Mouse (Mus musculus) lung, embryonic 15.5 days (tissue): ENCODE measurements at regions not wholly inside any gene's neighbourhood (a gene's known extent, or its start where the extent isn't known, plus 50 kb on each side); places are given as distances from the start of the nearest gene placed in this dataset.

Experiments
- ATAC-seq: fragments of 200-750 bp; cut with Nextera tagmentation; 2 replicates; pipeline ENCODE4 v1.8.0; 2017; ENCODE audit warnings: moderate number of reproducible peaks, borderline replicate concordance; ENCODE audit not compliant: low FRiP score, low TSS enrichment; ENCODE audit errors: extremely low read depth
- H3K27ac ChIP-seq: fragments of 300-500 bp; sonication (generic); 2 replicates; pipeline ENCODE4 v1.5.1; 2015; ENCODE audit warnings: moderate library complexity, mild to moderate bottlenecking, inconsistent platforms
- H3K27me3 ChIP-seq: fragments of 300-500 bp; sonication (generic); 2 replicates; pipeline ENCODE4 v1.6.1; 2015; ENCODE audit warnings: inconsistent platforms
- H3K36me3 ChIP-seq: fragments of 300-500 bp; sonication (generic); 2 replicates; pipeline ENCODE4 v1.6.1; 2015; ENCODE audit warnings: inconsistent platforms
- H3K4me1 ChIP-seq: fragments of 300-500 bp; sonication (generic); 2 replicates; pipeline ENCODE4 v1.6.1; 2015; ENCODE audit warnings: inconsistent platforms
- H3K4me2 ChIP-seq: fragments of 300-500 bp; sonication (generic); 2 replicates; pipeline ENCODE4 v1.6.1; 2015; ENCODE audit warnings: inconsistent platforms, mild to moderate bottlenecking, moderate library complexity
- H3K4me3 ChIP-seq: fragments of 300-500 bp; sonication (generic); 2 replicates; pipeline ENCODE4 v1.5.1; 2015; ENCODE audit warnings: mild to moderate bottlenecking, inconsistent platforms
- H3K9ac ChIP-seq: fragments of 300-500 bp; sonication (generic); 2 replicates; pipeline ENCODE4 v1.6.1; 2015; ENCODE audit warnings: inconsistent platforms
- H3K9me3 ChIP-seq: fragments of 300-500 bp; sonication (generic); 2 replicates; pipeline ENCODE4 v1.6.1; 2016; ENCODE audit warnings: inconsistent platforms
- WGBS: fragments of 180-500 bp; shearing (Covaris S2); methylation state at CpG from one replicate; pipeline ENCODE4 v1.1.7; 2015; 5-methylcytosine and 5-hydroxymethylcytosine counted together

DNA sequence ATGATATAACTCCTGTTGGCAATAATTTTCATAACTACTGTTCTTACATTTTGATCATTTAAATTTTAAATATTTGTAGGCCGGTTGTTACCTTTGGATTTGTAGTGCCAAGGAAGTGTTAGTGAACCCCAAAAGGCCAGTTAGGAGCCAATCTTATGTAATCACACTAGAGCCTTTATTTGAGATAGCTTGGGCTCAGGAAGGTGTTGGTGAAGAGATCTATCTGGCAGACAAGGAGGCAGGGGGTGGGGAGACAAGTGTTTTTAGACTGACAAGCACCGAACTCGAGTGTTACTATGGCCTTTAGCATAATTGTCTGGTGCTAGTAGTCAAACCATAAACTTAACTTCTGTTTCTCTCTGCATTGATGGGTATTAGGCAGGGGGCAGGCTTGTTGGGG, 198.0 kb upstream of the Sema3a start:
- H3K27me3 ChIP-seq = no peaks in the 10 kb centered on the region
- H3K9ac ChIP-seq = no peak overlapping the region
- H3K4me2 ChIP-seq = no peak overlapping the region
- no peak for ATAC-seq
- 40% methylated on average over 3 of the region's 3 CpGs for WGBS
- H3K27ac ChIP-seq = no peak overlapping the region
- no peaks in the 10 kb centered on the region for H3K4me1 ChIP-seq
- H3K9me3 ChIP-seq = no peaks in the 10 kb centered on the region
- no peaks in the 10 kb centered on the region for H3K36me3 ChIP-seq
- H3K4me3 ChIP-seq = no peak overlapping the region

DNA sequence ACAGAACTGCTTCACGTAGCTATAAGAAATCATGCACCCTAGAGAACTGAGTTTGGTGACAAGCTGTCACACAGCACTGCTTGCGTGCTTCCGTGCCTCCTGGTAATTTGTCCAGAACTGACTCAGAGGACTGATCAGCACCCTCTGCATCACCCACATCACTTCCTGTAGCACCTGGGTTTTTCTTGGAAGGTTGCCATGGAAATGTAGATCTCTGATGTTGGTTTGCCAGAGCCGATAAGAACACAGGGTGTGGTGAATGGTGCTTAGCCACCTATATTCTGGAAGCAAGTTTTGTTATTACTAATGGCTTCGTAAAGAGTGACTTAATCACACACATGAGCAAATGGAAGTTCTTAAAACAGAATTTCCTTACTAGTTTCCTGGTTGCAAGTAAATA, 188.2 kb upstream of the Sema3a start:
- Histone ChIP-seq H3K4me2 (no peak overlapping the region), H3K27ac (no peak overlapping the region), H3K36me3 (no peaks in the 10 kb centered on the region), H3K9ac (no peak overlapping the region), H3K4me1 (no peaks in the 10 kb centered on the region), H3K27me3 (no peaks in the 10 kb centered on the region), H3K4me3 (no peak overlapping the region), H3K9me3 (no peaks in the 10 kb centered on the region)
- 70% methylated on average over 5 of the region's 5 CpGs for WGBS
- no peak for ATAC-seq

DNA sequence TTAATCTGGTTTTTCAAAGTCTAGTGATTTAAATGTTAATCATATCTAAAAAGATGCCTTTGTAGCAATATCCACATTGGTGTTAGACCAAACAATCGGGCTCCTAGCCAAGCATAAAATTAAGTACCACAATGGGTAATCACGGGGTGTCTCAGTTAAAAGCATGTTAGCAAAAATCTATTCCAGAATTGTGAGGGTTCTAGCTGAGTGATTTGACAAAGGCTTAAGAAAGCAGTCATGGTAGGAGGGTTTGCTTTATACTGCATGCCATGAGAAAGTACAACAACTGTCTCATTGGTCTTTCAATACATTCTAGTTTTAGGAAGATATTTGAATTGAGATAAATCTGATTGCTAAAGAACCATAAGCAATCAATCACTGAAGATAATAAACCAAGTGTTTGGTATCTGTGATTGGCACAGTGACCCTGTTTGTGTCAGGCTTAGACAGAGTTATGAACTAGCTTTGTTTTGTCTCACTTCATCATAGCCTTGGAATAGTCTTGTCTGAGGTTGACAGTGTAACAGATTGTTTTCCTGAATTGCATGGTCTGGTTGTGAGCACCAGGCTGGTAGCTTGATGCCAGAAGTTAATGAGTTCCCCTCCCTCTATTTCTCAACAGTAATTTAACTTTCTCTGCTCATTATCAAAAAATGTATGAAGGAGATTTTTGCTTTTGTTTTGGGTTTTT, 186.9 kb upstream of the Sema3a start:
- no peaks in the 10 kb centered on the region for H3K4me1 ChIP-seq
- ATAC-seq = no peak; the same call in 1 of the 2 replicates
- no peaks in the 10 kb centered on the region for H3K27me3 ChIP-seq
- 73% methylated on average over 2 of the region's 2 CpGs for WGBS
- H3K27ac ChIP-seq = no peak overlapping the region
- H3K9me3 ChIP-seq = no peaks in the 10 kb centered on the region
- H3K4me2 ChIP-seq = no peak overlapping the region
- no peaks in the 10 kb centered on the region for H3K36me3 ChIP-seq
- H3K4me3 ChIP-seq = no peak overlapping the region
- no peak overlapping the region for H3K9ac ChIP-seq

DNA sequence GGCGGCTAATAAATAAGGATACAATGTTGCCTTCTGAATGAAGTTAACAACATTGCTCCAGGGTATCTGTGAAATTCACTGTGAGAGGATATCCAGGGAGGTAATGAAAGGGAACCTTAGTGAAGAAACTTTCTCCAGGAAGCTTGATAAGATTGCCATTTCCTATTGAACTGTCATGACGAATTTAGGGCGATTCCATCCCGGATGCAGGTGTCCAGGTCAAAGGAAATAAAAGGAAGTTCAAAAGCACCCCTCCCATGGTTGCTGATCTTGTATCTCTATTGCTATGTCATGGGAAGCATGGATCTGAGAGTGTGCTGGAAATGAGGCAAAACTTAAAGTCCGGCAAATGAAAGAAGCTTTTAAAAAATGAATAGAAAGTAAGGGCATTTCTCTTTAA, 180.7 kb upstream of the Sema3a start:
- 74% methylated on average over 5 of the region's 5 CpGs for WGBS
- Histone ChIP-seq H3K9ac (no peak overlapping the region), H3K4me2 (no peak overlapping the region), H3K27me3 (no peaks in the 10 kb centered on the region), H3K4me1 (no peaks in the 10 kb centered on the region), H3K4me3 (no peak overlapping the region), H3K9me3 (no peaks in the 10 kb centered on the region), H3K36me3 (no peaks in the 10 kb centered on the region), H3K27ac (no peak overlapping the region)
- no peak for ATAC-seq

DNA sequence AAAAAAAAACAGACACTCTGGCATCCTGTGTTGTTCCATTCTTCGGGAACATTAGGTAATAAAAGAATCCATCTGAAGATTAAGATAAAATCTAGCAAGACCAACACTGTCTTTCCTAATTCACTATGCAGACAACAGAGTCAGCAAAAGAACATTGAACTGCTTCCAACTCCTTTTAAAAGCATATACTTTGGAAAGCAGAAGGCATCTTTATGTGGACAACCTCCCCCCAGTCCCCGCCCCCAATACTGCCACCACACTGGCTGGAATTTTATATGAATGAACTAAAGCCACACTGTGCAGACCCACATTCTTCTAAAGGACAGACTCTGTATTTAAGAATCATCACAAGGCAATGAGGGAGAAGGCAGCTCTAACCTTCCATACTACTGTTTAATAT, 176.7 kb upstream of the Sema3a start:
- no peaks in the 10 kb centered on the region for H3K4me1 ChIP-seq
- no peaks in the 10 kb centered on the region for H3K9me3 ChIP-seq
- no peak overlapping the region for H3K4me3 ChIP-seq
- H3K9ac ChIP-seq = no peak overlapping the region
- H3K4me2 ChIP-seq = no peak overlapping the region
- no peaks in the 10 kb centered on the region for H3K36me3 ChIP-seq
- H3K27ac ChIP-seq = no peak overlapping the region
- 57% methylated on average over 2 of the region's 2 CpGs for WGBS
- no peak for ATAC-seq
- H3K27me3 ChIP-seq = no peaks in the 10 kb centered on the region

DNA sequence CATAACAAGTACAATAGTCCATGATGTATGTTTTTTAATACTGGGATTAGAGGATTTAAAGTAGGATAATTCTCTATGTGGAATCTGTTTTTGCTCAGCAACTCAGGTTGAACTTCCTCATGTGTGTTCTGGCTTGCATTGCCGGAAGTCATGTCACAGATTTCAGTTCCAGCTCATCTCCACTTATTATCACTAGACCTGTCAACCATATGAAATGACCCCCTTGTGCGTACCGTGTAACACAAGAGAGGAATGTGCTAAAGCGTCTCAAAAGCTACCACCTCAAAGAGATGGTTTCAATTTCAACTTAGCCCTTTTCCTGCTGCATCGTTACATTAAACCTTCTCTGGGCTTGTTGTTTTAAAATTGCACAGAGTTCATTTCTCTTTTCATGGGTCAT, 154.2 kb upstream of the Sema3a start:
- 42% methylated on average over 5 of the region's 5 CpGs for WGBS
- H3K4me2 ChIP-seq = no peak overlapping the region

DNA sequence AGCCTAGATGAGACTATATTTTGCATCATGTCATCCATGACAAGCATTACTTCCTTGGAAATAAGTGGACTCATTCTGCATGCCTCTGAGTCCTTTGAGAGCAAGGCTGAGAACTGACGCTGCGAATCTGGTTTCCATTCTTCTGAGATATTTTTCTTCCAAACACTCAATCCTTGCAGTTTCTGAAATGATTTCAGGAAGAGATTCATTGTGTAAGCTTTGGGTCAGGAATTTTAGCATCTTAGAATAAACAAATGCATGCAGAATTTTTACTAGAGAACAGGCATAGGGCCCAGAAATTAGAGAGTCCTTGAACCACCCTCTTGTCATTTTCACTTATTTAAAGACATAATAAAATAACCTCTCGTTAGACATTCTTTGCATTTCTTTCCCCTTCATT, 151.5 kb upstream of the Sema3a start:
- H3K9me3 ChIP-seq = no peaks in the 10 kb centered on the region
- no peaks in the 10 kb centered on the region for H3K27me3 ChIP-seq
- WGBS = 30% methylated on average over 3 of the region's 3 CpGs
- 0 out of 2 replicates have a peak overlapping the region, but pooled peaks have one; percentile 3 for H3K27ac ChIP-seq
- no peaks in the 10 kb centered on the region for H3K36me3 ChIP-seq
- no peak overlapping the region for H3K4me2 ChIP-seq
- no peak overlapping the region for H3K4me3 ChIP-seq
- 0 out of 2 replicates have a peak, but pooled peaks cover 5% of the 10 kb centered on the region for H3K4me1 ChIP-seq
- no peak for ATAC-seq
- H3K9ac ChIP-seq = no peak overlapping the region

More for the DNA sequence above, 154.2 kb upstream of the Sema3a start:
- no peaks in the 10 kb centered on the region for H3K36me3 ChIP-seq
- H3K4me3 ChIP-seq = no peak overlapping the region
- no peak overlapping the region for H3K27ac ChIP-seq
- no peak overlapping the region for H3K9ac ChIP-seq
- no peaks in the 10 kb centered on the region for H3K9me3 ChIP-seq
- no peak for ATAC-seq
- 0 out of 2 replicates have a peak, but pooled peaks cover 5% of the 10 kb centered on the region for H3K4me1 ChIP-seq
- no peaks in the 10 kb centered on the region for H3K27me3 ChIP-seq

DNA sequence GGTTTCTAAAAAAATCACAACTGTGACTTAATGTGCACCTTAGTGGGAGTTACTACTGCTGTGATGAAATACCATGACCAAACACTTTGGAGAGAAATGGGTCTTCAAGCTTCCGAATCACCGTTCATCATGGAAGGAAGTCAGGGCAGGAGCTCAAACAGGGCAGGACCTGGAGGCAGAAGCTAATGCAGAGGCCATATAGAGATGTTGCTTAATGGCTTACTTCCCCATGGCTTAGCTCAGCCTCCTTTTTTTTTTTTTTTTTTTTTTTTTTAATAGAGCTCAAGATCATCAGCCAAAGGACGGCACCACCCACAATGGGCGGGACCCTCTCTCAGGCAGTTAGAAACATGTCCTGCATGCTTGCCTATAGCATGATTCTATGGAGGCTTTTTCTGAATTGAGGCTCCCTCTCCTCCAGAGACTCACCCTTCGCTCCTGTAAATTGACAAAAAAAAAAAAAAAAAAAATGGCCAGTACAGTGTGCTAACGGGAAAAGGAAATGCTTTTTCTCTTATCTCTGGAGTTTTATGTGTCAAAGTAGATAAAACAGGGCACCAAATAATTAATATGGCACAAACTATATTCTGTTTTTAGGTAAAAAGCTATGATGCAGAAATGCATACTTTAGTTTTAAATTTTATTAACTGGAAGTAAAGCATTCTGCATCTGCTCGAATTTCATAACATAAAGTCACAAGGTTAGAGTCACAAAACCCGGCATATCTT, 149.0 kb upstream of the Sema3a start:
- H3K9me3 ChIP-seq = no peaks in the 10 kb centered on the region
- H3K27ac ChIP-seq = no peak overlapping the region
- H3K4me2 ChIP-seq = no peak overlapping the region
- no peak overlapping the region for H3K9ac ChIP-seq
- WGBS = 77% methylated on average over 8 of the region's 8 CpGs
- H3K27me3 ChIP-seq = no peaks in the 10 kb centered on the region
- H3K4me3 ChIP-seq = no peak overlapping the region
- H3K36me3 ChIP-seq = no peaks in the 10 kb centered on the region
- 0 out of 2 replicates have a peak, but pooled peaks cover 5% of the 10 kb centered on the region for H3K4me1 ChIP-seq
- no peak for ATAC-seq

DNA sequence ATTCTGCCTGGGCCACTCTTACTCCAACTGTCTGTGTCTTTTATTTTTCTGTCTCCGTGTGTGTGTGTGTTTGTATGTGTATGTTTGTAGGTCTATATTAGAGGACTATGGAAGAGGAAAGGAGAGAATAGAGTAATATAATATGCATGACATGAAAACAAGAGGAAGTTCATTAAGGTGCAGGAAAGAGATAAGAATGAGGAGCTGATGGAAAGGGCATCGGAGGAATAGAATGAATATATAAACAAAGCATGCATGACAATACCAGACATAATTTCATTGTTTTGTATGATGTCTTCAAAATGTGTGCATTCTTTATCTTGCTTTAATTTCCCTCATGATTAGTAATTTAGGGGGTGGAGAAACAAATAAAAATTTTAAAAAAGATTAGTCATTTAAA, 147.3 kb upstream of the Sema3a start:
- no peak overlapping the region for H3K4me3 ChIP-seq
- no peaks in the 10 kb centered on the region for H3K27me3 ChIP-seq
- H3K4me1 ChIP-seq = 0 out of 2 replicates have a peak, but pooled peaks cover 5% of the 10 kb centered on the region
- ATAC-seq = no peak
- no peak overlapping the region for H3K9ac ChIP-seq
- H3K36me3 ChIP-seq = no peaks in the 10 kb centered on the region
- H3K9me3 ChIP-seq = no peaks in the 10 kb centered on the region
- H3K4me2 ChIP-seq = no peak overlapping the region
- WGBS = 59% methylated on average over 2 of the region's 2 CpGs
- no peak overlapping the region for H3K27ac ChIP-seq

DNA sequence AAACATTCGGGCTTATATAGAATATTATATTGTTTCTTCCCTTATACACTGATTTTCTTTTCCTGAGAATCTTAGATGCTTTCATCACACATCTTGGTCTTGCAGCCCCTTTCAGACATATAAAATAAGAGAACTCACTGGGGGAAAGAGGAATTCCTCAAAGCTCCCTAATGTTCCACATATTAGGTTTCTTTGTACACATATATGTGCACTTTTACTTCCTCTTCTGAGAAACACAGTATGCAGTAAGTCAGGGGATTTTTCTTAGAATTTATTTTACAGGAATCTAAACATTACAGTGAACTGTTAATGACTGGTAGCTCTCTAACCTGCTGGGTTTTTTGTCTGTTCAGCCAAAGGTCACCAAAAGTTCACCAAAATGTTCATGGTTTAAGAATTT, 131.4 kb upstream of the Sema3a start:
- H3K9ac ChIP-seq = no peak overlapping the region
- no peaks in the 10 kb centered on the region for H3K27me3 ChIP-seq
- WGBS = 79% methylated on average over 1 of the region's 1 CpGs
- no peaks in the 10 kb centered on the region for H3K4me1 ChIP-seq
- H3K4me3 ChIP-seq = no peak overlapping the region
- H3K4me2 ChIP-seq = no peak overlapping the region
- H3K9me3 ChIP-seq = no peaks in the 10 kb centered on the region
- no peak for ATAC-seq
- H3K27ac ChIP-seq = no peak overlapping the region
- H3K36me3 ChIP-seq = no peaks in the 10 kb centered on the region

DNA sequence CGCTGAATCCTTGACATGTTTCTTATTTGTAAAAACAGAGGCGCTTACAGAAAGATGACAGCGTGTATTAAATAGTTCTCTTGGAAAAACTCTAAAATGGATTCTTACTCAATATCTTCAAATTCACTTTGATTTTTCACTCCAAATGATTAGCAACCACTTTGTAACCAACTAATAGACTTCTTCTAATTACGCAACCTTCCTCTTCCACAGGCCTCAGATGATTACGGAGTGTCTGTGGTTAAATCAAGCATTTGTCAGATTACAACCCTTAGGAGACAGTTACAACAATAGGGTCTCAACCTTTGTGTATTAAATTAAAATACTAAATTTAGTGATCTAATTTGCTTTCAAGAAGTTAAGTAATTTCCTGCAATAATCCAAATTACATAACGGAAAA, 127.8 kb upstream of the Sema3a start:
- Histone ChIP-seq H3K27me3 (no peaks in the 10 kb centered on the region), H3K9ac (no peak overlapping the region), H3K4me1 (no peaks in the 10 kb centered on the region), H3K4me3 (no peak overlapping the region), H3K4me2 (no peak overlapping the region), H3K27ac (no peak overlapping the region), H3K9me3 (no peaks in the 10 kb centered on the region), H3K36me3 (no peaks in the 10 kb centered on the region)
- no peak for ATAC-seq
- 79% methylated on average over 6 of the region's 6 CpGs for WGBS

DNA sequence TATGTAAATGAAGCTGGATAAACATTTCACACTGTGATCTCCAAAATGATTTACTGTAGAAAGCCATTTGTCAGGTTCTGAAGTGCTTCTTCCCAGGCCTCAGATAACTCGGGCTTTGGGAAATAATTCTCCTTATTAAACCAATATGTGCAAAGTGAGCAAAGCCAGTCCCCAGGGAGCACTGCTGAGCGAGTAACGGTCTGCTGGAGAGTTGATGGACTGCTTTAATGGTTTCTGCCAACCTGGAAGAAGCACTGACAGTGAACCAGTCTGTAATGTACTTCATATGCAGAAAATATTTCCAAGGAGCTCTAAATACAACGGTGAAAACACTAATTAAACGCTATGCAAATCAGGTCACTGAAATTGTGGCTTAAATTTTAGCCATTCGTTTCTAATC, 118.1 kb upstream of the Sema3a start:
- H3K27ac ChIP-seq = no peak overlapping the region
- H3K9me3 ChIP-seq = no peaks in the 10 kb centered on the region
- no peaks in the 10 kb centered on the region for H3K27me3 ChIP-seq
- H3K36me3 ChIP-seq = no peaks in the 10 kb centered on the region
- H3K9ac ChIP-seq = no peak overlapping the region
- WGBS = 75% methylated on average over 6 of the region's 6 CpGs
- no peaks in the 10 kb centered on the region for H3K4me1 ChIP-seq
- no peak overlapping the region for H3K4me2 ChIP-seq
- no peak overlapping the region for H3K4me3 ChIP-seq
- no peak for ATAC-seq
